Mouse (Mus musculus): ENCODE measurements around the gene Cfd. TPM values are rescaled to one million over a fixed set of nuclear protein-coding genes. Genes with fewer than 3 reads are reported as not detected.
A peak's percentile ranks its signal among the peaks of the same experiment; 100 is the strongest.

The Cfd gene
- polyA plus RNA-seq, 1 experiment from 2014 or later: not detected

- H3K4me3 ChIP-seq: peak overlapping the region; percentile 96; the same call in 1 of the 2 replicates
- no peaks in the 10 kb centered on the region for H3K9me3 ChIP-seq
- H3K36me3 ChIP-seq: no peaks in the 10 kb centered on the region
- H3K27me3 ChIP-seq: peaks cover 36% of the 10 kb centered on the region
- 11% methylated on average over 29 of the region's 29 CpGs for WGBS
- H3K27ac ChIP-seq: 0 out of 2 replicates have a peak overlapping the region, but pooled peaks have one; percentile 95
- ATAC-seq (ENCODE audit: insufficient number of reproducible peaks, low FRiP score, low TSS enrichment, low read depth): no peak
- peak overlapping the region; percentile 93; the same call in 1 of the 2 replicates for H3K4me2 ChIP-seq
- H3K4me1 ChIP-seq: peaks cover 55% of the 10 kb centered on the region
- H3K9ac ChIP-seq: no peak overlapping the region
Observed at GRCm38 (mm10) chr10:79924998-79925784, 34.5 kb downstream of the Cfd start.

GRCm38 (mm10) chr10:79925785-79926490 is 35.3 kb downstream of the Cfd start:
- Histone ChIP-seq H3K4me3 (peak overlapping the region; percentile 96), H3K27ac (peak overlapping the region; percentile 95), H3K36me3 (peaks cover 5% of the 10 kb centered on the region), H3K9ac (peak overlapping the region; percentile 85), H3K4me1 (peaks cover 58% of the 10 kb centered on the region), H3K27me3 (peaks cover 29% of the 10 kb centered on the region), H3K4me2 (peak overlapping the region; percentile 93), H3K9me3 (no peaks in the 10 kb centered on the region)
- ATAC-seq (ENCODE audit: insufficient number of reproducible peaks, low FRiP score, low TSS enrichment, low read depth): no peak
- WGBS: 7% methylated on average over 15 of the region's 15 CpGs

- peak within 1 kb of the TSS; percentile 93 for H3K4me2 ChIP-seq
- peaks cover 21% of the 10 kb centered on the region for H3K27me3 ChIP-seq
- peak; percentile 74 for ATAC-seq (ENCODE audit: insufficient number of reproducible peaks, low FRiP score, low TSS enrichment, low read depth)
- peak within 1 kb of the TSS; percentile 95 for H3K27ac ChIP-seq
- H3K9me3 ChIP-seq: no peaks in the 10 kb centered on the region
- under 1% methylated on average over 63 of the region's 63 CpGs for WGBS
- peaks cover 56% of the 10 kb centered on the region for H3K4me1 ChIP-seq
- H3K36me3 ChIP-seq: peaks cover 11% of the 10 kb centered on the region
- peak within 1 kb of the TSS; percentile 85 for H3K9ac ChIP-seq
- H3K4me3 ChIP-seq: peak within 1 kb of the TSS; percentile 96
Observed at GRCm38 (mm10) chr10:79926491-79927323, 36.1 kb downstream of the Cfd start, which contains the start of gene Arid3a. Arid3a (plus strand) TSS chr10:79927043.

GRCm38 (mm10) chr10:79927324-79928029 is 36.8 kb downstream of the Cfd start:
- under 1% methylated on average over 54 of the region's 54 CpGs for WGBS
- H3K36me3 ChIP-seq: peaks cover 16% of the 10 kb centered on the region
- peak overlapping the region; percentile 85 for H3K9ac ChIP-seq
- H3K4me1 ChIP-seq: peaks cover 62% of the 10 kb centered on the region
- no peaks in the 10 kb centered on the region for H3K9me3 ChIP-seq
- peak overlapping the region; percentile 95 for H3K27ac ChIP-seq
- peak; percentile 6; the same call in 1 of the 2 replicates for ATAC-seq (ENCODE audit: insufficient number of reproducible peaks, low FRiP score, low TSS enrichment, low read depth)
- H3K4me3 ChIP-seq: peak overlapping the region; percentile 96
- peaks cover 14% of the 10 kb centered on the region for H3K27me3 ChIP-seq
- H3K4me2 ChIP-seq: peak overlapping the region; percentile 93

- 1% methylated on average over 28 of the region's 29 CpGs for WGBS
- H3K27me3 ChIP-seq: peaks cover 7% of the 10 kb centered on the region
- H3K4me1 ChIP-seq: peaks cover 69% of the 10 kb centered on the region
- H3K36me3 ChIP-seq: peaks cover 20% of the 10 kb centered on the region
- H3K9ac ChIP-seq: peak overlapping the region; percentile 85
- H3K4me3 ChIP-seq: peak overlapping the region; percentile 96
- H3K9me3 ChIP-seq: no peaks in the 10 kb centered on the region
- peak overlapping the region; percentile 95 for H3K27ac ChIP-seq
- H3K4me2 ChIP-seq: peak overlapping the region; percentile 93
- no peak for ATAC-seq (ENCODE audit: insufficient number of reproducible peaks, low FRiP score, low TSS enrichment, low read depth)
Observed at GRCm38 (mm10) chr10:79928030-79928694, 37.5 kb downstream of the Cfd start.

GRCm38 (mm10) chr10:79928907-79929701 is 38.5 kb downstream of the Cfd start:
- 22% methylated on average over 9 of the region's 9 CpGs for WGBS
- no peak overlapping the region for H3K9ac ChIP-seq
- no peaks in the 10 kb centered on the region for H3K9me3 ChIP-seq
- no peaks in the 10 kb centered on the region; the same call in 1 of the 2 replicates for H3K27me3 ChIP-seq
- H3K4me1 ChIP-seq: peaks cover 79% of the 10 kb centered on the region
- H3K27ac ChIP-seq: 0 out of 2 replicates have a peak overlapping the region, but pooled peaks have one; percentile 18
- ATAC-seq (ENCODE audit: insufficient number of reproducible peaks, low FRiP score, low TSS enrichment, low read depth): no peak
- H3K36me3 ChIP-seq: peaks cover 24% of the 10 kb centered on the region
- H3K4me3 ChIP-seq: peak overlapping the region; percentile 96
- peak overlapping the region; percentile 93 for H3K4me2 ChIP-seq

GRCm38 (mm10) chr10:79929967-79930825 is 39.5 kb downstream of the Cfd start:
- Histone ChIP-seq H3K4me3 (no peak overlapping the region), H3K4me2 (no peak overlapping the region), H3K4me1 (peaks cover 85% of the 10 kb centered on the region), H3K9me3 (no peaks in the 10 kb centered on the region), H3K36me3 (peaks cover 24% of the 10 kb centered on the region), H3K27ac (no peak overlapping the region), H3K27me3 (no peaks in the 10 kb centered on the region), H3K9ac (no peak overlapping the region)
- no peak for ATAC-seq (ENCODE audit: insufficient number of reproducible peaks, low FRiP score, low TSS enrichment, low read depth)
- WGBS: 85% methylated on average over 18 of the region's 18 CpGs

- H3K4me2 ChIP-seq: no peak overlapping the region
- no peak overlapping the region for H3K9ac ChIP-seq
- H3K27me3 ChIP-seq: no peaks in the 10 kb centered on the region
- H3K4me3 ChIP-seq: no peak overlapping the region
- no peaks in the 10 kb centered on the region for H3K9me3 ChIP-seq
- 88% methylated on average over 16 of the region's 16 CpGs for WGBS
- peaks cover 24% of the 10 kb centered on the region for H3K36me3 ChIP-seq
- ATAC-seq (ENCODE audit: insufficient number of reproducible peaks, low FRiP score, low TSS enrichment, low read depth): no peak
- H3K27ac ChIP-seq: no peak overlapping the region
- peaks cover 85% of the 10 kb centered on the region for H3K4me1 ChIP-seq
Observed at GRCm38 (mm10) chr10:79930826-79931186, 40.2 kb downstream of the Cfd start.

GRCm38 (mm10) chr10:79931797-79932196 is 41.1 kb downstream of the Cfd start:
- WGBS: 77% methylated on average over 9 of the region's 9 CpGs
- H3K4me1 ChIP-seq: peaks cover 86% of the 10 kb centered on the region
- no peak overlapping the region for H3K4me3 ChIP-seq
- no peak overlapping the region for H3K9ac ChIP-seq
- H3K36me3 ChIP-seq: peaks cover 24% of the 10 kb centered on the region
- H3K9me3 ChIP-seq: no peaks in the 10 kb centered on the region
- H3K4me2 ChIP-seq: no peak overlapping the region
- ATAC-seq (ENCODE audit: insufficient number of reproducible peaks, low FRiP score, low TSS enrichment, low read depth): no peak
- H3K27me3 ChIP-seq: no peaks in the 10 kb centered on the region
- H3K27ac ChIP-seq: no peak overlapping the region
